Mouse (Mus musculus) right cerebral cortex, postnatal 10 days (tissue): ENCODE results near the gene Gm49369.
"Not testable (repeated sequence)": the region's sequence is repeated elsewhere in the genome, so short reads cannot be mapped to it uniquely, and the experiment has no call there.

Experiments used
- DNase-seq, 2 experiments: peaks; one replicate each; pipeline ENCODE4 v3.0.0; 2021; ENCODE audit warnings: low spot score in 2 of 2

Gene Gm49369

GRCm38 (mm10) chr7:142382567-142382966 lies at the start of gene Gm49369:
Gene Gm49369, minus strand, starts transcription at chr7:142382667.
- no peak for DNase-seq

DNA sequence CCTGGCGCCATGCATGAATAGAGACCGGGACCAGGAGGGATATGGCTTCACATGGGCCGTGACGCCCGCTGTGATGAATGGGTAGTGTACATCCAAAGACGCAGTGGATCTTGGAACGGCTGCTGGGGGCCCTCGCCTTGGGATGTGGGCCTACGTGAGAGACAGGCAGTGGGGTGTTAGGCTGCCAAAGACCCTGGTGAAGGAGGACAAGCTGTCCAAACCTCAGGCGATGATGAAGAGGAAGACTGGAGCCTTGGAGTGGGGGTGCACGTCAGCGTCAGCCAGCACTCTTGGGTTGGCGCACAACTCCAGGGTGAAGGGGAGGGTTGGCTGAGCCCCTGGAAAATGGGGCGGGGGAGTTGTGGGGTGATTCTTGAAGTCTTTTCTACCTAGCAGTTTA lies 48.6 kb upstream of the Gm49369 start:
- no peak for DNase-seq

GRCm38 (mm10) chr7:142430160-142430678 lies 47.8 kb upstream of the Gm49369 start:
- DNase-seq, result peak; percentile 82

GRCm38 (mm10) chr7:142428213-142428612 lies 45.7 kb upstream of the Gm49369 start:
- peak in 1 of 2 experiments; percentile 43 for DNase-seq

GRCm38 (mm10) chr7:142425641-142426213 lies 43.3 kb upstream of the Gm49369 start:
- DNase-seq, result no peak

DNA sequence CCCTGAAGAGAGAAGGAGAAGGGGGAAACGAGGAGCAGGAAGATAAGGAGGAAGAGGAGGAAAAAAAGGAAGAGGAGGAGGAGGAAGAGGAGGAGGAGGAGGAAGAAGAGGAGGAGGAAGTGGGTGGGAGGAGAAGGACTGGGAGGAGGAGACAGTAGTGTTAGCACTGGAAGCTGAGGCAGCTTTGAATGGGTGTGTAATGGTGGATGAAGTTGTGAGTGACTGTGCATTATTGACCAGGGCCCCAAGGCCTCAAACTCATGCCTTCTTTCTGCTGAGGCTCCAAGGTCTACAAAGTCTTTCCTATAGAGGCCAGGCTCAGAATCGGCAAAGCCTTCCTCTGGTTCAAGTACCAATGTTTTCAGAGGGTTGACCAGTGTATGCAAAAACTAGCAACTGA lies 39.4 kb upstream of the Gm49369 start:
- no peak for DNase-seq

DNA sequence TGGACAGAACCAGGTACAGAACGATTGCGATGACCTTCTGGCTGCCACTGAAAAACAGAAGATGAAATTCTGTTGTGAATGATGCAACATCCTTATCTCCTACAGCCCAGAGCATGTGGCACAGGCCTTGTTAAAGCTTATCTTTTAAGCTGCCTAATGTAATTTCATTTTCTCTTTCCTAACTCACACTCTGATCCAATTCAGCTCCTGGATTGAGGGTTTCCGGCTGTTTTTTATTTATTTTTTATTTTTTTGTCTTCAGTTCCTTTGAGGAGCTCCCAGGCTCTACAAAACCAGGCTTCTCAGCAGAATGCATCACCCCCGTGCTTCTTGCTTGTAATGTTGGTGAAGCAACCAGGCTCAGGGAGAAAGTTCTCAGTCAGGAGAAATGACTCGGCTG lies 37.4 kb upstream of the Gm49369 start:
- no peak for DNase-seq

DNA sequence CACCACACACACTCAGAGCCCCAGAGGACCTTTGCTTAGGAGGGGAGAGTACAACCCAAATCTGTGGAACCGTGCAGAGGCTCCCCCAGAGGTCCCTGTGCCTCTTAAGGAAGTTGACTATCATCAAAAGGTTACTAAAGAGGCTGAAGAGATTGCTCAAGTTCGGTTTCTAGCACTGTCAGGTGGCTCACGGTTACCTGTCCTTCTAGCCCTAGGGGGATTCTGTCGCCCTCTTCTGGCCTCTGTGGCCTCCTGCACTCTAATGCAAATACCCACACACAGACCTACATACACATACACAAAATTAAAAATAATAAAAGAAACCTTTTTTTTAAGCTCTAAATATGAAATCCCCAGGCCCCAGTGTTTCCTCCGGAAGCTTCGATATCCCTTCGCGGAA lies 36.2 kb upstream of the Gm49369 start:
- DNase-seq, result no peak

DNA sequence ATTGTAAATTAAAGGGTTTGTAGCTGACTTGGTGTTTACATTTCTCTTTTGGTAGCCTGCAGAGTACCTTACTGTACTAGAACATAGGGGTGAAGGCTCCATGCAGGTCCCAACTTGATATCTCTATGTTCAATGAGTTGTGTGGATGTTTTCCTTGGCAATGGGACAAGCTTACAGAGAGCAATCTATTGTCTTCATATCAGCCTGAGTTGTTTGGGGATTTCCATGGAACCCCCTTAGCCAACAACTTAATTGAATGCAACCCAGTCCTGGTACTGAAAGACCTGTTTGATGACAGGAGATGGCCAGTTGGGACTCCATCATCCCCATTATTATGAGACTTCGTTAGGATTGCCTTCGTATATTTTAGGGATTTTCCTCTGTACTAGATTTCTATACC lies 35.6 kb upstream of the Gm49369 start:
- no peak for DNase-seq

DNA sequence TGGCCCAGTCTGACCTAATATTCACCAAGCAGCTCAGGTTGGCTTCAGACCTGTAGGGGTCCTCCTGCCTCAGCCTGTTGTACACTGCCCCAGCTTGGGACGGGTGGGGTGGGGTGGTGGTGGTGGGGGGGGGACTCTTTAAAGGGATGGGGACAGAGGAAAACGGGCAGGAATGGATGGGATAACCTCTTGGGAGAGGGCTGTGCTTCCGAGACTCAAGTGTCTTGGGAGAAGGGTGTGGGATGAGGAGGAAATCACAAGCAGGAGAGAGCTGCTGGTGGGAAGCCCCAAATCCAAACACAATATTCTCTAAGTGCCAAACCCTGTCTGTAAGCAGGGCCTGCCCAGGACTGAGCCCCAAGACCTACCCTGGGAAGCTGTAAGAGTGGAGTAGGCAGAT lies 33.8 kb upstream of the Gm49369 start:
- DNase-seq, result no peak

DNA sequence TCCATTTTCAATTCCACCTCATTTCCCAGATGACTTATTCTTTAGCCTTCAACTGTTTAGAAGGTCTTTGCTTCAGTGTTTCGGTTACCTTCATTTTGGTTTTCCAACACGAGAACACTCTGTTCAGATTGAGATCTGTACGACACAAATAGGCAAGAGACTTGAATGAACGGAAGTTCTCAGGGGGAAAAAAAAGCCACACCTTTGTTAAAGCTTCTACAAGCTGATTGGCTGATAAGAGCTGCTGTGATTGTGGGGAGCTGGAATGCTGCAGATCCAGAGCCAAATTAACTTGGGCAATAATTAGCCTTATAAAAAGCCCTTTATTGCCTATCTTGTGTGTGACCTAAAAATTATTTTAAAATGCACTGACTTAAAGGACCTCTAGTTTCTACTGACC lies 32.8 kb upstream of the Gm49369 start:
- DNase-seq, result no peak

DNA sequence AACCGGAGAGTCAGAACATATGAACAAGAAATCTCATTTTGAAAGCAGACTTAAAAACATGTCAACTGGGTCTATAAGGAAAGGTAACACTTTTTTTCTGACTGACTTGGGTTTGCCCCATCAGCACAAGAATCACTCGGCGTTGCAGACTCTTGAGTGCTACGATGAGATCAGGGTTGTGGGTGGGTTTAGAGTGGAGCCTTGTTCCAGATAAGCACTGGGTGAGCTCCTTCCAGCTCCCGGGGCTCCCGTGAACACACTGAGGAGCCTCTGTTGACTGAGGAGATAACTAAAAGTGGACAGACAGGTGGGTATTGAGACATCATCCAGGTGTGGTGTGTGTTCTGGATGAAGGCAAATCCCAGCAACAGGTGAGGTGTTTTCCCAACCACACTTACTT lies 30.8 kb upstream of the Gm49369 start:
- DNase-seq, result no peak

DNA sequence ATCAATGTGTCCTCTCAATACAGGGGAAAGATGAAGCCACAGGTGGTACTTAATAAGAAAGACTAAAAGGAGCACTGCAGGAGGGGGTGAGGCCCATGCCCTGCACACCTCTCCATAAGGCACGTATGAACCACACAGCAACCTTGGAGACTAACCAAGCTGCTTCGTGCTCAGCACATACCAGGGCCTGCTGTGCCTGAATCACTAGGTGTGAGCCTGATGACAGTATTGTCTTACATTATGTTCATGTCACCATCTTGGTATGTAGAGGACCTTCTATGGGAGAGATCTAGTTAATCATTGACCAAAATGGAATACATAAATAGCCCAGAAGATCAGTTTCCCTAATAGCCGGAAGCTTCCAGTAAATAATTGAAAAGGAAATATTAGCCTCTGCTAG lies 27.1 kb upstream of the Gm49369 start:
- DNase-seq, result no peak

DNA sequence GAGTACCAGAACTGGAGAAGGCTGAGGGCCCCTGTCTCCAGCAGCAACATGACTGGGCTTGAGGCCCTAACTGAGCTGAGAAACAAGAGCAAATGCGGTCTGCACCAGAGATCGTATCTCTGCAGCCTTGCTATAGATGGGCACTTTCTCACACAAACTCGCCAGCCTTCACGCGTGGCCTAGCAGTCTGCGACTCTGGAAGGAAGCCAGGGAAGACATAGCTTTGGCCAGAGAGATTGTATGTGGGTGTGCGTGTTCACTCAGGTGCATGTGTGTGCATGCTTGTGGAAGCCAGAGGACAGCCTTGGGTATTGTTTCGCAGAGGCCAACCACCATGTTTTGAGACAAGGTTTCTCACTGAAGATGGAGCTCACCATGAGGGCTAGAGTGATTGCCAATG lies 26.2 kb upstream of the Gm49369 start:
- DNase-seq, result no peak

DNA sequence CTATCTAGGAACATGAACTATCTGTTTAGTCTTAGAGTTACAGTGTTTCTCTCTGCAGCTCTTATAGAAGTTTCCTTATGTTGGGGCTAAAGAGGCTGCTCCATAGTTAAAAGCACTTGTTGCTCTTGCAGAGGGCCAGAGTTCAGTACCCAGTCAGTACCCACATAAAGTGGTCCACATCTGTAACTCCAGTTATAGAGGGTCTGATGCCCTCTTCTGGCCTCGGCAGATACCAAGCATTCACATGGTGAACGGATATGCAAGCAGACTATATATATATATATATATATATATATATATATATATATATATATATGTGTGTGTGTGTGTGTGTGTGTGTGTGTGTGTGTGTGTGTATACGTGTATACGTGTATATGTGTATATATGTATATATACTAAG lies 25.5 kb upstream of the Gm49369 start:
- DNase-seq, result no peak

DNA sequence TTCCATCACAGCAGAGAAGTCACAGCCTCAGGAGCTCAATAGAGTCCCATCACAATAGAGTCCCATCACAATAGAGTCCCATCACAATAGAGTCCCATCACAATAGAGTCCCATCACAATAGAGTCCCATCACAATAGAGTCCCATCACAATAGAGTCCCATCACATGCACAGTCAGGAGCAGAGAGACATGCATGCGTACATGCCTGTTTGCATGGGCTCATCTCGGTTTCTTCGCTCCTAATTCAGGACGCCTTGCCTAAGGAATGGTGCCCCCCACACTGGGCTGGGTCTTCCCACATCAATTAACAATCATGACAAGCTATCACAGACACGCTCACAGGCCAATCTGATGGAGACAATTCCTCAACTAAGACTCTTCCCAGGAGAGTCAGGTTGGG lies 22.7 kb upstream of the Gm49369 start:
- DNase-seq, result not testable (repeated sequence)

- peak in 1 of 2 experiments; percentile 48 for DNase-seq
Observed at GRCm38 (mm10) chr7:142403591-142403990, 21.1 kb upstream of the Gm49369 start.

- DNase-seq, result no peak
Observed at GRCm38 (mm10) chr7:142400750-142401142, 18.3 kb upstream of the Gm49369 start.

DNA sequence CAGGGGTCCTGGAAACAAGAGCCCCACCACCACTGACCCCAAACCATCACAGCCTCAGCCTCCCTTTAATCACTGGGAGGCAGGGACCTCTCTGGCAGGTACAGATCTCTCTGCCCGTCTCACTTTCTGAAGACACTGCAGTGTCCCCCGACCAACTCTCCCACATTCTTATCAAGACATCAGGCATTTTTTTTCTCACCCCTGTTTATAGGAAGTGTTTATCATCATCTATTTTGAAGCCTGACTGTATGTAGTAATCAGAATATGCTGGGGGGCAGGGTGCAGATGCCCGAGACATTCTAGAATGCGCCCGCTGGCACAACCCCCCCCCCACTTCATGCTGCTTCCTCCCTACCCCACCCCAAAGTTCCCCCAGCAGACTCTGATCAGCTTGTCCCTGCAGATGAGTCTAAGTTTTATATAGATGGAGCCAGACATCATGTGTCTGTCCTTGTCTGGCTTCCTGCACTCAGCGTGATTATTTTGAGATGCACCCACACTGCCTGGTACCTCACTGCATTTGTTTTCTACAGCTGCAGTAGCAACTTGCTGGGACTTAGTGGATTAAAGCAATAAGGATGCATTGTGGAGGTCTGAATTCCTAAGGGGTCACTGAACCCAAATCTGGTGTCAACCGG lies 17.8 kb upstream of the Gm49369 start:
- peak; percentile 43 to 62 for DNase-seq

DNA sequence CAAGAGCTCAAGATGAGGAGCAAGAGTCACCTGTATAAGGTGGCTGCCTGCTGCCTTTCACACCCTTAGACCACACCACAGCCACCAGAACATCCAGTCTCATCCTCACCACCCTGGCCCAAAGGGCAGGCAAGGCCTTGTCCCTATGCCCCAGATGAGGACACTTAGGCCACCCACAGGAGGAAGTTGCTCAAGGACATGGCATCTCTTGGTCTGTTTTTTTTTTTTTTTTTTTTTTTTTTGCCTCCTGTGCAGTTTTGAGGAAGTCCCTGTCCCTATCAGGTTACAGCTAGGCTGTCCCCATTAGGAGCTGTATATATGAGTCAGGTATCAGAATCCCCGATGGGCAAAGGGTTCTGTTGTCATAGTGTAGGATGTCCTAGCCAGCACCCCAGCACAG lies 16.8 kb upstream of the Gm49369 start:
- DNase-seq, result no peak

GRCm38 (mm10) chr7:142398052-142398451 lies 15.6 kb upstream of the Gm49369 start:
- DNase-seq, result peak in 1 of 2 experiments; percentile 57

- no peak for DNase-seq
Observed at GRCm38 (mm10) chr7:142396611-142397010, 14.1 kb upstream of the Gm49369 start.

DNA sequence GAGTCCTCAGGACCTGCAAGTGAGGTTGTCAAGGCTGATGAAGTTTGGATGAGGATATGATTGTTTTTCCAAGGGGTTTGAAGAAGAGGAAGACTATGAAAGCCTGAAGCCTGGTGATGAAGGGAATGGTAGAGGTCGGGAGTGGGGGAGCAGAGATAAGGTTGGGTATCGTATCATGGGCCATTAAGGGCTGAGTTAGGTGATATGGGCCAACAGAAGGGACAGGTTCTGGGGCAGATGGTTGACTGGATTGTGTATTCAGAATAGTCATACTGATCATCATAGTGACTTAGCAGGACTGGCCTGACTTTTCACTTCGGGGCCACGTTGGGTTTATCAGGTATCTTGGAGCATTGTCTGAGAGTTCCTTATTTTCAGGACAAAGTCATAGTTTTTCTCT lies 13.0 kb upstream of the Gm49369 start:
- DNase-seq, result no peak
